Mouse (Mus musculus): ENCODE data around the gene Bbx.
A peak's percentile ranks its signal among the peaks of the same experiment; 100 is the strongest.

Gene Bbx

GRCm38 (mm10) chr16:50432062-50432878 lies at the start of gene Bbx:
Gene Bbx (minus strand): TSS chr16:50432390.
- peak; percentile 87 to 99 for DNase-seq (ENCODE audit: low spot score in 2 of 2)

GRCm38 (mm10) chr16:50481892-50482291 lies 49.7 kb upstream of the Bbx start:
- no peak for DNase-seq (ENCODE audit: low spot score in 2 of 2)

- no peak for DNase-seq (ENCODE audit: low spot score in 2 of 2)
Measured at GRCm38 (mm10) chr16:50481341-50481740, 49.2 kb upstream of the Bbx start.

GRCm38 (mm10) chr16:50478695-50479094 lies 46.5 kb upstream of the Bbx start:
- DNase-seq (ENCODE audit: low spot score in 2 of 2) = no peak

GRCm38 (mm10) chr16:50477628-50478027 lies 45.4 kb upstream of the Bbx start:
- DNase-seq (ENCODE audit: low spot score in 2 of 2) = no peak

GRCm38 (mm10) chr16:50462226-50462870 lies 30.2 kb upstream of the Bbx start:
- no peak for DNase-seq (ENCODE audit: low spot score in 2 of 2)

GRCm38 (mm10) chr16:50459146-50459545 lies 27.0 kb upstream of the Bbx start:
- no peak for DNase-seq (ENCODE audit: low spot score in 2 of 2)

GRCm38 (mm10) chr16:50456053-50456452 lies 23.9 kb upstream of the Bbx start:
- DNase-seq (ENCODE audit: low spot score in 2 of 2) = no peak

GRCm38 (mm10) chr16:50449086-50449485 lies 16.9 kb upstream of the Bbx start:
- no peak for DNase-seq (ENCODE audit: low spot score in 2 of 2)

GRCm38 (mm10) chr16:50445014-50445413 lies 12.8 kb upstream of the Bbx start:
- DNase-seq (ENCODE audit: low spot score in 2 of 2) = no peak

- no peak for DNase-seq (ENCODE audit: low spot score in 2 of 2)
Measured at GRCm38 (mm10) chr16:50438816-50439215, 6.6 kb upstream of the Bbx start.

GRCm38 (mm10) chr16:50437788-50438187 lies 5.6 kb upstream of the Bbx start:
- no peak for DNase-seq (ENCODE audit: low spot score in 2 of 2)

GRCm38 (mm10) chr16:50437331-50437730 lies 5.1 kb upstream of the Bbx start:
- DNase-seq (ENCODE audit: low spot score in 2 of 2) = no peak

GRCm38 (mm10) chr16:50431011-50431981 lies 894 bp downstream of the Bbx start:
- peak; percentile 23 to 43 for DNase-seq (ENCODE audit: low spot score in 2 of 2)

GRCm38 (mm10) chr16:50430515-50430877 lies 1.7 kb downstream of the Bbx start:
- no peak for DNase-seq (ENCODE audit: low spot score in 2 of 2)

GRCm38 (mm10) chr16:50429692-50430514 lies 2.3 kb downstream of the Bbx start:
- peak in 1 of 2 experiments; percentile 36 for DNase-seq (ENCODE audit: low spot score in 2 of 2)

- peak in 1 of 2 experiments; percentile 12 for DNase-seq (ENCODE audit: low spot score in 2 of 2)
Measured at GRCm38 (mm10) chr16:50428871-50429691, 3.1 kb downstream of the Bbx start.

- no peak for DNase-seq (ENCODE audit: low spot score in 2 of 2)
Measured at GRCm38 (mm10) chr16:50420130-50420529, 12.1 kb downstream of the Bbx start.

GRCm38 (mm10) chr16:50415406-50415805 lies 16.8 kb downstream of the Bbx start:
- no peak for DNase-seq (ENCODE audit: low spot score in 2 of 2)

- DNase-seq (ENCODE audit: low spot score in 2 of 2) = no peak
Measured at GRCm38 (mm10) chr16:50402851-50403250, 29.3 kb downstream of the Bbx start.
